Mouse (Mus musculus): ENCODE measurements around the gene Mtif3.
"Not testable (repeated sequence)": the region's sequence is repeated elsewhere in the genome, so short reads cannot be mapped to it uniquely, and the experiment has no call there.

The Mtif3 gene

DNA sequence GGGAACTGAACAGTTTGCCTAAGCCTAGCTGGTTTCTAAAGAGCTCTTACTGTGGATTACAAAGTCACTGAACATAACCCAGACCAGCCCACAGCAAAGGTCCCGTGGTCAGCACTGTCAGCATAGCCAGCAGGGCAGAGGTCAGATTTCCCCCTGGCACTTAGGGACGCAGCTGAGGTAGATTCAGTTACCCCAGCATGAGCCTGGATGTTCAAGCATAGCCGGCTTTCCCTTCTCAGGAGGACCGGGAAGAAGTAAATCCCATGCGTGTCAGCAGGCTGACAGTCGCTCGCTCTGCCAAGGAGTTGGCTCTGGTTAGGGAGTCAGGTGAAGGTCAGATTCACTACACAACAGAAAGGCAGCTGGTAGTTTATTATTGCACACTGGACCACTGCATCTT, 9.0 kb downstream of the Mtif3 start:
- no peak for DNase-seq (ENCODE audit: low spot score in 2 of 2)

DNA sequence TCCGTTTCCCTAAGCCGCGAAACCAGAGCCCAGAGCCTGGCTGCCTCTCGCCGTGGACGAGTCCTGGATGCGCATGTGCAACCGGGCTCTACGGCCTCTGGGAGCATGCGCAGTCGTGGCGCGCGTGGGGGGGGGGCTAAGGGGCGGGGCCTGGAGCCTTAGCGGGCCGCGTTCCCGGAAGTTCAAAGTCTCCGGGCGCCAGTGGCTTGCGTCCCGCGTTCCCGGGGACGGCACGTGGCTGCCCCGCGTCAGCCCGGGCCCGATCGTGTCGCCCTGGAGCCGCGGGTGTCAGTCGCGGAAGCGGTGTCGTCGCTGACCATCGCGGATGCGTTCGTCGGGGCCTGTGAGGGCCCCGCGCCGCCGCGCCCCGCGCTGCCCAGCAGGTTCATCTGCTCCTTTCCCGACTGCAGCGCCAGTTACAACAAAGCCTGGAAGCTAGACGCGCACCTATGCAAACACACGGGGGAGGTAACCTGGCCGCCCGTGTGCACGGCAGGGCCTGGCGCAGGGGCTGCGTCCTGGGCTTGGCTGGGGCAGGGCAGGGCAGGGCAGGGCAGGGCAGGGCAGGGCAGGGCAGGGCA, 15.0 kb downstream of the Mtif3 start, which contains the start of gene Gtf3a:
Gene Gtf3a, plus strand, starts transcription at position 150 of the 581 bp plus-strand sequence.
- peak; percentile 43 to 60 for DNase-seq (ENCODE audit: low spot score in 2 of 2)

DNA sequence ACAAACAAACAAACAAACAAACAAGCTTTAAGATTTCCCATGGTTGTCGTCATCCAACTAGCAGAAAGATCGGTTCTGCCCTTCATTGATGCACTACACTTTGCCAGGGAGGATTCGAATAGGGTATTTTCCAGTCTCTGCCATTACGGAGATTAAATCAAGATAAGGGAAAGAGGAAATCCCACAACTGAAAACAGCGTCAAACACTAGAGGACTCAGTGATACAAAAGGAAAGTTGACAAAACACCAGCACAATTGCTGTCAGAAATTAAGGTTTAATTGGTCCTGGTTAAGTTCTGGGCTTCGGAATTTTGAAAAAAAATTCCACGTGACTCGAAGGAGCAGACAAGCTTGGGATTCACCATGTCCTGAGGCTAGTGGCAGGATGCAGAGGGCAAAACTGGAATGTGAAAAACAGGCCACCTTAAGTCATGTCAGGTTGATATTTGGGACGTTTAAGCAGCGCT, 15.5 kb downstream of the Mtif3 start:
- DNase-seq (ENCODE audit: low spot score in 2 of 2), result no peak

DNA sequence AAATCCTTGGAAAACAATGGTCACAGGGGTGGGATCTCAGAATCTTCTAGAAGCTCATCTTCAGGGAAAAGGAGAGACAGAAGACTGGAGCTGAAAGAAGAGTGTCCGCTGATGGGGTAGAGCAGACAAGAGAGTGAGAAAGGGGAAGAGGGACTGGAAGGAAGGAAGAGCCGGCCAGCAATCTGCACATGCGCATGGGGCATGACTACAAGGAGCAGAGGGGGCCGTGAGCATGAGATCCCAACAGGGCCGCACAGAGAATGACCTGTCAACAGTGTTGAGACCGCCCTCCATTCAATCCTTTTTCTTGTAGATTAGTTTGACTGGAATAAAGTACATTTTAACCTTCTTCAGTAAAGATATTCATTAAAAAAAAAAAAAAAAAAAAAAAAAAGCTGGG, 16.1 kb downstream of the Mtif3 start:
- no peak for DNase-seq (ENCODE audit: low spot score in 2 of 2)

DNA sequence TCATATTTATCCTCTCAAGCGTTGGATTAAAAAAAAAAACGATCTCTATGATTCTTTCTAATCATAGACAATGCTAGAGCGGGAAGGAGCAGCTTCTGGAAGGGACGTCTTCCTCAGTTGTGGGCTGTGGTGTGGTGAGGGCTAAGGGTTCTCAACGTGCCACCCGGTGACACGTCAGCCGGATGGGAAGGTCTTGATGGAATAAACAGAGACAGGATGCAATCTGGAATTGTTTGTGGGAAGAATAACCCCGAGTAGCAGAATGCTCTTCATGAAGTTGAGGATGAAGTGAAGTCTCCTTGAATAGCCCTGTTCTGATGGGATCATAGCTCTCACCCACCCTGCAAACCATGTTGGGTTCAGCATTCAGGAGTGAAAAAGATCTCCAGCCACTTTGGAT, 16.9 kb downstream of the Mtif3 start:
- DNase-seq (ENCODE audit: low spot score in 2 of 2), result no peak

DNA sequence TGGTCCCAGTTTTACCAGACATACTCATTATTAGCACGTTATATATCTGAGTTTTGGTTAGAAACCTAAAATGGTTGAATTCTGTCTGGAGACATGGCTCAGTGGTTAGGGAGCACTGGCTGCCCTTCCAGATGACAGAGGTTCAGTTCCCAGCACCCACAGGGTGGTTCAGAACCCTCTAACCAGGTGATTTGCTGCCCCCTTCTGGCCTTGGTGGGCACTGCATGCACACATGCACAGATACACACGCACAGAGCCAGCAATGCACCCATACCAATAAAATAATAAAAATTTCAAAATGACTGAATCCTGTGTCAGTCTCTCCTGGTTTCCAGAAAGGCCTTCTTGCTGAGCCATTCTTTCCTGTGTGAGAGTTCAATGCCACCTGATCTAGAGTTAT, 19.0 kb downstream of the Mtif3 start:
- DNase-seq (ENCODE audit: low spot score in 2 of 2), result no peak

- DNase-seq (ENCODE audit: low spot score in 2 of 2), result no peak
These were observed 20.6 kb downstream of the Mtif3 start for GRCm38 (mm10) chr5:146942965-146943364.

DNA sequence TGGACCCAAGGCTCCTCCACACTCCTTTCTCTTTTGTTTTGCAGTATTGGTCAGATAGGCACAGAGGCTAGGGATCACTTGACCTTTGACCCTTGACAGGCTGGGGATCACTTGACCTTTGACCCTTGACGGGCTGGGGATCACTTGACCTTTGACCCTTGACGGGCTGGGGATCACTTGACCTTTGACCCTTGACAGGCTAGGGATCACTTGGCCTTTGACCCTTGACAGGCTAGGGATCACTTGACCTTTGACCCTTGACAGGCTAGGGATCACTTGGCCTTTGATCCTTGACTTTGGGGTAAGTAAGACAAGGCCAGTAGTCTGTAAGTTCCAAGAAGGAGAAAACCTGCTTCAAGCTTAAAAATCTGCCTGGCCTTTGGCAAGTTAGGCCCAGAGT, 21.7 kb downstream of the Mtif3 start:
- not testable (repeated sequence) for DNase-seq (ENCODE audit: low spot score in 2 of 2)

DNA sequence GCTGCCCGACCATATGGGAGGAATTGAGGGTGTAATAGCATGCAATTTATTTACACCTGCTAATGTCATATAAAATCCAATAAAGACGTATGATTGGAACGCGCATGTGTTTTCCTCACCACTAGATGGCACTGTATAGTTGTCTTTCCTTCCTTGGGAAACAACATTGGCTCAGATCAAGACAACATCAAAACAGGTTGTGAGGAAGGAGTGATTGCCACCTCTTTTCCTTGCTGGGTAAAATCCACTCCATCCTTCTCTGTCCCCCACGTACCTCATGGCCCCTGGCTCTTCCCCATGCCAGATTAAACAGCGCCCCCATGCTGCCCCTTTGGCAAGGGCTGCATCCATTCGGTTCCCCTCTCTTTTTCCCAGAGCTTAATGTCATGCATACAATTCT, 23.4 kb downstream of the Mtif3 start:
- DNase-seq (ENCODE audit: low spot score in 2 of 2), result no peak

DNA sequence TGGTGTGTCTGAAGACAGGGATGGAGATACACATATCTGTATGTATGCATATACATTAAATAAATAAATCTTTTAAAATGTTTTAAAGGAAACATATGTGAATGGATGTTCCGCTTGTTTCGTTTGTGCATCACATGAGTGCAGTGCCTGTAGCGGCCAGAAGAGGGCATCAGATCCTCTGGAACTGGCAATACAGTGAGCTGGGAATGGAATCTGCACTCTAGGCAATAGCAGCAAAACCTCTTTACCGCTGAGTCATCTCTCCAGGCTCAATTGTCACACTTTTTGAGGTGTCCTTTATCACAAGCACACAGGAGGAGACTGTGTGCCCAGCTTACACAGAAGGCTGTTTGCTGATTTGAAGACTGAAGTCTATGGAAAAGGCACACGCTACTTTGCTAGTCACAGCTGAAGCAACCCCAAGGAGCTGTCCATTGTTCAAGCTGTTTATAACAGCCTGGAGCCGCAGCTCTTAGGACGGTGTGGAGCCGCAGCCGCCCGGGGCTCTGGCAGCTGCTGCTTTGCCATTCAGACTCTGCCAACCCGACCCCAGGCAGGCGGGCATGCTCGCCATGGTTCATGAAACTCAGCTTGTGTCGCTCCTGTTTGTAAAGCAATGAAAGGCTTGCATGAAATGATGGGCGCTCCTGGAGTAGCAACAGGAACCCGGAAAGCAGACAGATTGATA, 24.3 kb downstream of the Mtif3 start:
- no peak for DNase-seq (ENCODE audit: low spot score in 2 of 2)

DNA sequence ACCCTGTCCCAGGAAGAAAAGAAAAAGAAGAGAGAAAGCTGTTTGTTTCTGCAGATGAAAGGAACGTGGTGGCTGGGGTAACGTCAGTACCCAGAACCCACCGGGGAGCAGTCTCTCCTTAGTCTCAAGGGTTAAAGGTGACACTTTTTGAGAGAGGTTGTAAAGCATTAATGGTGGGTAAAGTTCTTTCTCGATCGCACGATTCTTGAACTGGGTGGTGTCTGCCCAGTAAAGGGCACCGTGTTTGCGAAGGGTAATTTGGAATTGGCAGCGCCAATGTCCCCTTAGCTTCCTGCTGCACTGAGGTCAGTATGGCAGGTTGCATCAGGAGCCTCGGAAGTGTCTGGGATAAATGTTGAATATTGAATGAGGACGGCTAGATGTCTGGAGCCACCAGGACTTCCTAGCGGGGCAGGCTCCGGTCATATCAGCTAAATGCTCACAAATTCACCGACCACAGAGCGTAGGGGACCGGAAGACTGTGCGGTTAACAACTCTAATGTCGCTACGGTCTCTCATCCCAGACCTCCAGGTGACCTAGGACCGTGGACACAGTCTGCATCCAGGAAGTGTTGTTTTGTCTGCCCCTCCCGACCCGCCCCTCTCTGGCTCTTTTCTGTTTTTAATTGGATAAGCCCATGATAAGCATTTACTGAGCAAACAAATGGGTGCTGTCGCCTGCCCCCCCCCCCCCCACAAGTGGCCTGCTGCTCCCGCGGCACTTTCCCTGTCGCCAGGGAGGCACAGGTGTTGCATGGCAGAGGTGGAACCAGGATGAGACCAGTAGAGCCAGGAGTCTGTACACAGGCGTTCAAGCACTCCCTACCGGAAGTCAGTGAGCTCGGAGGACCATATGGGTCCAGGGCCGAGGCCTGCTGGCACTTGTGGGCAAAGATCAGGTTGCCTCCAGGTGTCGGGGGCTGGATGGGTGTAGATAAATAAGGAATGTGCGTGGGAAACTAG, 25.8 kb downstream of the Mtif3 start:
- no peak for DNase-seq (ENCODE audit: low spot score in 2 of 2)

DNA sequence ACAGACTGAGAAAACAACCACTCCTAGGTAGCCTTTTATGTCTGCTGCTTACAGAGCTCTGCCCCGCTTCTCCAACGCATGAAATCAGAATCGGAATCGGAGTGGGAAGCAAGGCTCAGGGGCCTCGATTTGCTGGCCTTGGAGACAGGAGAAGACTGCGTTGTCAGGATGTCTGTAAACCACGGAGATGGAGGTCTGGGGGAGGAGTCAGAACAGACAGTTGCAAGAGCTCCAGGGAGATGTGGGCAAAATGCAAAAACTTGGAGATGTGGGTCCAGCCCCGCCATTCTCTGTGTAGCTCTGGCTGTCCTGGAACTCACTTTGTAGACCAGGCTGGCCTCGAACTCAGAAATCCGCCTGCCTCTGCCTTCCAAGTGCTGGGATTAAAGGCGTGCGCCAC, 30.1 kb downstream of the Mtif3 start:
- DNase-seq (ENCODE audit: low spot score in 2 of 2), result no peak

- DNase-seq (ENCODE audit: low spot score in 2 of 2), result no peak
These were observed 31.6 kb downstream of the Mtif3 start for GRCm38 (mm10) chr5:146931904-146932553.

DNA sequence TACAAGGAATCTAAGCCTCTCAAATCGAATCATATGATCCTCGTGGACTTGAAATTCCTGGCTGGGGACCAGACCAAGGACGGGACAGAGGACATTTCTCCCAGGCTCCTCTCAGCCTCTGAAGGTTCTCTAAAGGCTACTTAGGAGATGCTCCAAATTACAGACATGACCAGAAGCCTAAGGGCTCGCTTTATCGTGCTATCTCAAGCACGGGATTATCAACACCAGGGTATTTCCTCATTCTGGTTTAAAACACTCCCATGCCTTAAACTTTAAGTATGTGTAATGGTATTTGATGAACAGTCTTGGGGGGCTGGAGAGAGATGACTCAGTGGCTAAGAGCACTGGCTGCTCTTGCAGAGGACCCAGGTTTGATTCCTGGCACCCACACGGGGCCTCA, 32.2 kb downstream of the Mtif3 start:
- no peak for DNase-seq (ENCODE audit: low spot score in 2 of 2)

- DNase-seq (ENCODE audit: low spot score in 2 of 2), result no peak
These were observed 36.9 kb downstream of the Mtif3 start for GRCm38 (mm10) chr5:146926673-146927072.

DNA sequence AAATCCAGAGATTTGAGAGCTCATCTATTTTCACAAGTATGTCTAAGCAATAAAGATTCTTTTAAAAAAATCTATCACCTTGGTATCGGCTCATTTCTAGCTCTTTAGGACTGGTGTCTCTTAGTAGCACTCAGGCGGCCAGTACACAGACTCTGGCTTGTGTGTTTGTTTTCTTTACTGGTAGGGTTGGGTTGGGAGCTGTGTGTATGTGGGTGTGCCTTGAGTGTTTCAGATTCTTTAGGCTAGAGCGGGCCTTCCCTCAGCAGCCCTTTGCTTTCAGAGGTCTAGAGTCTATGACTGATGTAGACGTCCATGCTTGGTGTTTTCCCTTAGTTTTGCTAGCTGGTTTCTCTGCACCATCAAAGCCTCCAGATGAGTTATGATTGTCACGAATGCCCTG, 40.1 kb downstream of the Mtif3 start:
- DNase-seq (ENCODE audit: low spot score in 2 of 2), result no peak

DNA sequence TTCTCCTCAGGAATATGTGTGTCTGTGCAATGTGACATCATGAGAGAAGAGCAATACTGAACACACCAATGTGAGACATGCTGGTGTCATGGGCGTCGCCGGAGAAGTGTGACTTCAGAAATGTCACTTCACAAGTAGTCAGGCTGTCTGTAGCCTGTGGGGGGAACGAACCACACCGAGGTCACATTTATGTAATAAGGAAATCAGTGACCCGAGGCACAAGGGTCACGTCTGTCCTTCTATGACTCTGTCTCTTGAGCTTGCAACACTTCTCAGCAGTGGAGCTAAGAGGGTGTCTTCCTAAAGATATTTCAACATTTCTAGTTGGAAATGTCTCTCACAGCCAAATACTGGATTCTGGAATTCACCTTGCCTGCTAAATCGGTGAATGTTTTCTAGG, 42.4 kb downstream of the Mtif3 start:
- no peak for DNase-seq (ENCODE audit: low spot score in 2 of 2)

- no peak for DNase-seq (ENCODE audit: low spot score in 2 of 2)
These were observed 43.1 kb downstream of the Mtif3 start for GRCm38 (mm10) chr5:146920314-146921161.

DNA sequence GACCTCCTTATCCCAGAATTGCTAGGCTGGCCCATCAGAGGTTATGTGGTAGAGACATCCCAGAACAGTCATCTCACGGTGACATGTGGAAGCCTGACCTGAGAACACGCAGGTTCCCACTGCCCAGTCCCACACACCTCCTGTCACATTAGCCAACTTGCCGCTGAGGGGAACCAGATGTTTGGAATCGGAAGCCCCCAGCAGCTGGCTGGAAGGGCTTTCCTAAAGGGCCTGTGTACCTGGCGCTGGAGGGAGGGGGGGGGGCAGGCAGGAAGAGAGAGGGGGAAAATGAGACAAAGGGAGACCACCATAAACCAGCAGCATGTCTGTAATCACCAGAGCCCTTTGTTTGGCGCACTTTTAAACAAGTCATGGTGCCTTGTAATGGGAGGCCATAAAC, 43.7 kb downstream of the Mtif3 start:
- DNase-seq (ENCODE audit: low spot score in 2 of 2), result no peak

DNA sequence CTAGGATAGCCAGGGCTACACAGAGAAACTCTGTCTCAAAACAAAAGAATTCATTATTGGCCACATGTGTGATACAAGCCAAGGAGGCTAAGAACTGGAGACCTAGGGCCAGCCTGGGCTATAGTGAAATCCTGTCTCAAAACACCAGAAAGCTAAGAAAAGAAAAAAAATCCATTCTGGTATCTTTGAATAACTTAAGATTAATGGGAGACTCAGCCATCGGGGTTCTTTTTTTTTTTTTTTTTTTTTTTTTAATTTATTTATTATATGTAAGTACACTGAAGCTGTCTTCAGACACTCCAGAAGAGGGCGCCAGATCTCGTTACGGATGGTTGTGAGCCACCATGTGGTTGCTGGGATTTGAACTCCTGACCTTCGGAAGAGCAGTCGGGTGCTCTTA, 46.2 kb downstream of the Mtif3 start:
- DNase-seq (ENCODE audit: low spot score in 2 of 2), result not testable (repeated sequence)

DNA sequence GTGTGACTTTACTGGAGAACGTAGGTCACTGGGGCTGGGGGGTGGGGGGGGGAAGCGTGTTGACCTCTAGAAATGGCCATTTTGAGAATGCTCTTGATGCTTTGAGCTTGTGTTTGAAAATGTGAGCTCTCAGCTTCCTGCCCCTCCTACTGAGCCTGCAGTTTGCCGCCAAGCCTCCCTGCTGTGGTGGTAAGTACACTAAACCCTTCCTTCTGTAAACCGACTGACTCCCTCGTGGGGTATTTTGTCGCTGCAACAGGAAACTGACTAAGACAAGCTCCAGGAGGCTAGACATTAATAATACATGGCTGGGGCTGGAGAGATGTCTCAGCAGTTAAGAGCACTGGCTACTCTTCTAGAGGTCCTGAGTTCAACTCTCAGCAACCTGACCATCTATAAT, 46.8 kb downstream of the Mtif3 start:
- no peak for DNase-seq (ENCODE audit: low spot score in 2 of 2)
